Mouse (Mus musculus): ENCODE results near the gene Sh3d21. TPM values are rescaled to one million over a fixed set of nuclear protein-coding genes. Genes with fewer than 3 reads are reported as not detected.

Gene Sh3d21
- polyA plus RNA-seq, 1 experiment from 2014 or later: 1.5 TPM

DNA sequence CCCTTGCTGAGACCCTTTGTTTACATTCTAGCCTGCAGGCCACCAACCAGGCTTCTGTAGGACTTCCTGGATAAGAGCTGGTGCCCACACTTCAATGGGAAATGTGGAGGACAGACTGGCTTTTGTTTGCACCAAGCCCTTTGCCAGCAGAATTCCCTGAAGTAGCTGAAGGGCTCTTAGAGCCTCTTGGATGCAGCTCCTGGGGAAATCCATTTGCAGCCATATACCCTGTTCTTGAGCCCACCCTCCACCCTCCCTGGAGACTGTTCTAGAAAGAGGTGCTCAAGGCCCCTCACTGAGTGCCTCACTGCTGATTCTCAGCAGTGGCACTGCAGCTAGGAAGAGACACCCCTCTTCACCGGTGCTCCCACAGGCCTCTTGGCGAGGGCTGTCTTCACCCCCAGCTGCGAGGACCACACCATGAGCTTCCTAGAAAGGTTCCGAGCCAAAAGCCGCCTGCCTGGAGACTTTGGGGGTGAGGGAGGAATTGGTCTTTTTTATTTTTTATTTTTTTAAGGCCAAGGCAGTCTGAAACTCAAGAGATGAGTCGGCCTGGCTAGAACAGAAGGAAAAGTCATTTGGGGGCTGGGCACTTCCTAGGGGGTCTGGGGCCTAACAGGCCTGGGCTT, 30.5 kb downstream of the Sh3d21 start:
- no peak overlapping the region for H3K9ac ChIP-seq
- WGBS: 82% methylated on average over 6 of the region's 6 CpGs
- H3K27ac ChIP-seq: 0 out of 2 replicates have a peak overlapping the region, but pooled peaks have one; percentile 25
- ATAC-seq (ENCODE audit: low FRiP score): no peak
- no peaks in the 10 kb centered on the region for H3K27me3 ChIP-seq
- peaks cover 16% of the 10 kb centered on the region for H3K4me1 ChIP-seq
- no peak overlapping the region for H3K4me2 ChIP-seq
- no peak overlapping the region for H3K4me3 ChIP-seq (replicated peaks)
- no peaks in the 10 kb centered on the region for H3K9me3 ChIP-seq
- H3K36me3 ChIP-seq (replicated peaks): peaks cover 70% of the 10 kb centered on the region

DNA sequence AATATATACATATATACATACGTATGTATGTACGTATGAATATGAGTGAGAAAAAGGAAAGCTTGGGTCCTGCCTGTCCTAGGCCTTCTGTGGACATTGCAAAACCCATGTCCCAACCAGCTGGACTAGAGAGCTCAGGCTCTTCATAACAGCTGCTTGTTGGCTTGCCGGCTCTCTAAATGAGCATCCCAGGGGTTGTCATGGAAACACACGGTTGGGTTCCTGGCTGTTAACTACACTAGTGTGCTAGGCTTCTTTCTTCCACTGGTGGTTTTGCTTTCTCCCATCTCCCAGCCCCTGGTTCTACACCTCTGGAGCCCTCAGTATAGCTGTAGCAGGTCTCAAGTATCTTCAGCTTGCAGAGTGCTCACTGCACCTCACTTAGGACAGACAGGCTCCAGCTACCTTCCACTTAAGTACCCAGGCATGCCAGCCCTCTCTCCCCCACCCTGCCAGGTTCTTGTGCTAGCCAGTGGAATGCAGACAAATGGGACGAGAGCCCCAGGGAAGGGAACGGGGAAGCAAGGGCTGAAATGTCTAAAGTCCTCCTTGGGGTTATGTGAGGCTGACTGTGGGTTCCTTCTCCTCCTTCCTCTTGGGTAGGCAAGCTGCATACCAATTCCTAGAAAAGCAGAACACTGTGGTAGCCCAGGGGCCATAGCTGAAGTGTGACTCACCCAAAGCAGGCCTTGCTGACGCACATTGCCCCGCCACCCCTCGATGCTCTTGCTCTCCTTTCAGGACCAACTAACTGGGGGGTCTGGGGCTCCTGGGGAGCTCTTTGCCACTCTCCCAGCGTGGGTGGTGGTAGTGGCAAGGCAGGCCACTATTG, 31.8 kb downstream of the Sh3d21 start:
- Histone ChIP-seq H3K9me3 (no peaks in the 10 kb centered on the region), H3K4me1 (peaks cover 16% of the 10 kb centered on the region), H3K4me2 (no peak overlapping the region), H3K36me3 (replicated peaks) (peaks cover 65% of the 10 kb centered on the region), H3K9ac (no peak overlapping the region), H3K27me3 (no peaks in the 10 kb centered on the region), H3K27ac (0 out of 2 replicates have a peak overlapping the region, but pooled peaks have one; percentile 3), H3K4me3 (replicated peaks) (no peak overlapping the region)
- 0 out of 2 replicates have a peak, but pooled peaks have one; percentile 61 for ATAC-seq (ENCODE audit: low FRiP score)
- WGBS: 61% methylated on average over 10 of the region's 10 CpGs

DNA sequence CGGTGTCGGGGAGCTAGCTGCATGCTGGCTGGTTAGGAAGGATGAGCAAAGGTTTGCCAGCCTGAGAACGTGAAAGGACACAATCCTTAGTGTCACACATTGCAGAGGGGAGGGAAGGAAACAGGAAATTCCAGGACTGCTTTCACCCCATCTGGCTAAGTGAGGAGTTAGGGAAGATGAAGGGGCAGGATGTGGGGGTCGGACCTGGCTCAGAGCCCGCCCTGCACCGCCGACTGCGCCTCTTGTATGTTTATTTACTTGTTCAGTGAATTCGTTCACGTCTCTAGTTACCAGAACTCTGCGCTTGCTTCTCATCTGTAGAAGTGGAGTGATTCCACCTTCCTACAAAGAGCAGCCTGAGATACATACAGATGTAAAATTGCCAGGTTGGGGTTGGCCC, 32.8 kb downstream of the Sh3d21 start:
- WGBS: 90% methylated on average over 11 of the region's 11 CpGs
- H3K4me2 ChIP-seq: no peak overlapping the region
- ATAC-seq (ENCODE audit: low FRiP score): no peak
- H3K4me3 ChIP-seq (replicated peaks): no peak overlapping the region
- H3K9me3 ChIP-seq: no peaks in the 10 kb centered on the region
- H3K9ac ChIP-seq: no peak overlapping the region
- no peaks in the 10 kb centered on the region for H3K27me3 ChIP-seq
- H3K4me1 ChIP-seq: peaks cover 16% of the 10 kb centered on the region
- peak overlapping the region; percentile 2; the same call in 1 of the 2 replicates for H3K27ac ChIP-seq
- peaks cover 66% of the 10 kb centered on the region for H3K36me3 ChIP-seq (replicated peaks)

DNA sequence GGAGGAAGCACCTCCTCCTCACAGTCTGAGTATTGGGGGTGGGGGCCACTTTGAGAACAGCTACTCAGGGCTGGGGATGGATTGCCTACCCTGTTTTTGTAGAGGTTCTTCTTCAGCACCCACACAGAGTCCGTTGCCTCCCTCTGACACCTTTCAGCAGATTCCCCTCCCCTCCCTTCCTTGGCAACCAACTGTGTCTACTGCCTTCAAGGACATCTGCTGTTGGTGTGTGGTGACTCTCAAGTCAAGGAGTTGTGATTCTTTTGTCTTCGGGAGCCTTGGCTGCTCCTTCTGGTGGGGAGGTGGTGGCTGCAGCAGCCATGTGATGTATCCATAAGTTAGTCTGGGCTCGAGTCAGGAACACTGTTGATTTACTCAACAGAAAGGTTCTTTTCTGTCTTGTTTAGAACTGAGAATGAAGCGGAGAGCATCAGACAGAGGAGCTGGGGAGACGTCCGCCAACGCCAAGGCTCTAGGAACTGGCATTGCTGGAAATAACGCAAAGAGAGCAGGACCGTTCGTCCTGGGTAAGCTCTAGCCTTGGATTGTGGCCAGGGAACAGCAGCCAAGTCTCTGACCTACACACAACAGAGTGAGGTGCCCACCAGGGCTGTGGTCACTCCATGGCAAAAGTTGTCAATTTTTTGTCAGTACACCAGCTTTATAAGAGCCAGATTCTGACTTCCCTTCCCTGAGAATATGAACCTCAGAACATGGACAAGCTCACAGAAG, 39.8 kb downstream of the Sh3d21 start:
- no peak for ATAC-seq (ENCODE audit: low FRiP score)
- no peak overlapping the region for H3K27ac ChIP-seq
- peaks cover 55% of the 10 kb centered on the region for H3K36me3 ChIP-seq (replicated peaks)
- H3K9ac ChIP-seq: no peak overlapping the region
- H3K27me3 ChIP-seq: no peaks in the 10 kb centered on the region
- peaks cover 9% of the 10 kb centered on the region; the same call in 1 of the 2 replicates for H3K9me3 ChIP-seq
- no peak overlapping the region for H3K4me3 ChIP-seq (replicated peaks)
- WGBS: 94% methylated on average over 10 of the region's 10 CpGs
- H3K4me1 ChIP-seq: 0 out of 2 replicates have a peak, but pooled peaks cover 3% of the 10 kb centered on the region
- H3K4me2 ChIP-seq: no peak overlapping the region

GRCm38 (mm10) chr4:126120506-126120905, 42.8 kb downstream of the Sh3d21 start:
- H3K9ac ChIP-seq: no peak overlapping the region
- WGBS: 97% methylated on average over 2 of the region's 2 CpGs
- H3K4me1 ChIP-seq: peaks cover 11% of the 10 kb centered on the region; the same call in 1 of the 2 replicates
- no peak overlapping the region for H3K4me2 ChIP-seq
- no peaks in the 10 kb centered on the region for H3K27me3 ChIP-seq
- ATAC-seq (ENCODE audit: low FRiP score): no peak
- peaks cover 9% of the 10 kb centered on the region; the same call in 1 of the 2 replicates for H3K9me3 ChIP-seq
- H3K27ac ChIP-seq: no peak overlapping the region
- peaks cover 36% of the 10 kb centered on the region for H3K36me3 ChIP-seq (replicated peaks)
- no peak overlapping the region for H3K4me3 ChIP-seq (replicated peaks)

- Histone ChIP-seq H3K9ac (no peak overlapping the region), H3K4me3 (replicated peaks) (no peak overlapping the region), H3K27ac (no peak overlapping the region), H3K27me3 (no peaks in the 10 kb centered on the region), H3K9me3 (peaks cover 9% of the 10 kb centered on the region; the same call in 1 of the 2 replicates), H3K4me2 (no peak overlapping the region), H3K4me1 (peaks cover 11% of the 10 kb centered on the region; the same call in 1 of the 2 replicates), H3K36me3 (replicated peaks) (peaks cover 33% of the 10 kb centered on the region)
- ATAC-seq (ENCODE audit: low FRiP score): no peak
- 92% methylated on average over 5 of the region's 5 CpGs for WGBS
Measured at GRCm38 (mm10) chr4:126120052-126120451, 43.2 kb downstream of the Sh3d21 start.

- Histone ChIP-seq H3K27ac (peak overlapping the region; percentile 31), H3K4me1 (peaks cover 11% of the 10 kb centered on the region; the same call in 1 of the 2 replicates)
- WGBS: 88% methylated on average over 1 of the region's 1 CpGs
Measured at GRCm38 (mm10) chr4:126119051-126119450, 44.2 kb downstream of the Sh3d21 start.

GRCm38 (mm10) chr4:126118651-126119050, 44.6 kb downstream of the Sh3d21 start:
- H3K9ac ChIP-seq: no peak overlapping the region
- H3K4me2 ChIP-seq: no peak overlapping the region
- H3K27me3 ChIP-seq: no peaks in the 10 kb centered on the region
- H3K27ac ChIP-seq: peak overlapping the region; percentile 31; the same call in 1 of the 2 replicates
- peaks cover 19% of the 10 kb centered on the region for H3K36me3 ChIP-seq (replicated peaks)
- WGBS: 95% methylated on average over 4 of the region's 4 CpGs
- no peak overlapping the region for H3K4me3 ChIP-seq (replicated peaks)
- peaks cover 9% of the 10 kb centered on the region; the same call in 1 of the 2 replicates for H3K9me3 ChIP-seq
- ATAC-seq (ENCODE audit: low FRiP score): no peak
- H3K4me1 ChIP-seq: peaks cover 11% of the 10 kb centered on the region; the same call in 1 of the 2 replicates

More at GRCm38 (mm10) chr4:126119051-126119450, 44.2 kb downstream of the Sh3d21 start:
- no peak overlapping the region for H3K9ac ChIP-seq
- H3K27me3 ChIP-seq: no peaks in the 10 kb centered on the region
- no peak for ATAC-seq (ENCODE audit: low FRiP score)
- H3K4me3 ChIP-seq (replicated peaks): no peak overlapping the region
- no peak overlapping the region for H3K4me2 ChIP-seq
- H3K9me3 ChIP-seq: peaks cover 9% of the 10 kb centered on the region; the same call in 1 of the 2 replicates
- H3K36me3 ChIP-seq (replicated peaks): peaks cover 23% of the 10 kb centered on the region

GRCm38 (mm10) chr4:126117116-126117515, 46.2 kb downstream of the Sh3d21 start:
- H3K9ac ChIP-seq: no peak overlapping the region
- no peak overlapping the region for H3K4me2 ChIP-seq
- no peak overlapping the region for H3K27ac ChIP-seq
- peaks cover 8% of the 10 kb centered on the region; the same call in 1 of the 2 replicates for H3K9me3 ChIP-seq
- no peak for ATAC-seq (ENCODE audit: low FRiP score)
- 87% methylated on average over 8 of the region's 8 CpGs for WGBS
- peaks cover 17% of the 10 kb centered on the region for H3K36me3 ChIP-seq (replicated peaks)
- peaks cover 11% of the 10 kb centered on the region; the same call in 1 of the 2 replicates for H3K4me1 ChIP-seq
- H3K4me3 ChIP-seq (replicated peaks): no peak overlapping the region
- no peaks in the 10 kb centered on the region for H3K27me3 ChIP-seq

DNA sequence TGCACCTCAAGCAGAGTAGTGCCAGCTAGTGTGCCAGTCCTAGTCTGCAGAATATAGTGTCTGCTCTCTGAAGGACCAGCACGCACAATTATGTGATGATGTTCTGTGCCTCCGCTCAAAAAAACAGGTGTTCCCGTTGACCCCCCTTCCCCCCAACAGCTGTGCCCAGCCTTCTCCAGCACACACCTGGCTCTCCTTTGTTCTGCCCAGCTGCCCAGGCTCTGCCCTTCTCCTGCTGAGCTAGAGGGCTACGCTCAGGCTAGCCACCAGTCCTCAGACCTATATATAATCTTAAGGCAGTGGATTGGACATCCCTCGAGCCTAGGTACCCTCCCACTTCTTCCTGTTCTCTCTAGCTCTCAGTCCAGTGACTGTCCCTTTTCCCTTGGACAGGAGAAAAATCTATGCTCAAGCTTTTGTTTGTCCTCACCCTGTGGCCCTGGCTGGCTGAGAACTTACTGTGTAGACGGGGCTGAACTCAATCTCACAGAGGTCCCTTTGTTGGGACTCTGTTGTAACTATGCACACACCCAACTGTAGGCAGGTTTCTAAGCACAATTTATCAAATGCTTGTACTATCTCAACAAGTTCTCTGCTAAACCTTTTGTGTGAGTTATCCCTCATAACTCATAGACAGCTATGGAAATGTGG, 47.3 kb downstream of the Sh3d21 start:
- WGBS: 79% methylated on average over 6 of the region's 6 CpGs
- Histone ChIP-seq H3K4me2 (no peak overlapping the region), H3K4me1 (peaks cover 15% of the 10 kb centered on the region), H3K4me3 (replicated peaks) (no peak overlapping the region), H3K36me3 (replicated peaks) (peaks cover 10% of the 10 kb centered on the region; the same call in 1 of the 2 replicates), H3K27me3 (no peaks in the 10 kb centered on the region), H3K27ac (no peak overlapping the region), H3K9me3 (no peaks in the 10 kb centered on the region), H3K9ac (no peak overlapping the region)
- ATAC-seq (ENCODE audit: low FRiP score): no peak

DNA sequence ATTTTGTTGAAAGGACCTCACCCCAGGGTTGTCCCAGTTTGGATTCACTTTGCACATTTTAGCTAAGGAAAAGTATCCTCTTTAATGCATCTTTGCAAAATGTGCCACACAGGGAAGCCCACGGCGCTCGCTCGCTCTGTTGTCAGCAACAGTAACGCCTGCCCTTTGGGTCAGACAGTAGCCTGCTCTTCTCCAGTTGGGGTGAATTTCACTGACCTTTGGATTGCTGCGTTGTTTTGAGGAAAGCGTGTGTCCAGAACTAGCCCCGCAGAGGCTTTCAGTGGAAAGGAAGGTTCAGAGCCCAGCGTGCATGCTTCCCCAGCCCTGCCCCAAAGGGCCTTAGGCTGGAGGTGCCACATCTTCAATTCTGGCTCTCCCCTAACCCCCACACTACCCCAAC, 47.9 kb downstream of the Sh3d21 start:
- no peak overlapping the region for H3K4me2 ChIP-seq
- WGBS: 92% methylated on average over 9 of the region's 9 CpGs
- no peak overlapping the region for H3K4me3 ChIP-seq (replicated peaks)
- no peaks in the 10 kb centered on the region for H3K27me3 ChIP-seq
- ATAC-seq (ENCODE audit: low FRiP score): no peak
- H3K9ac ChIP-seq: no peak overlapping the region
- no peaks in the 10 kb centered on the region for H3K9me3 ChIP-seq
- H3K27ac ChIP-seq: no peak overlapping the region
- H3K36me3 ChIP-seq (replicated peaks): 0 out of 2 replicates have a peak, but pooled peaks cover 7% of the 10 kb centered on the region
- H3K4me1 ChIP-seq: peaks cover 21% of the 10 kb centered on the region
